Mouse (Mus musculus) induced T-regulatory cell, adult 2 months (primary cell): Measurements from ENCODE around the gene Fer1l4.

ENCODE experiments used
- DNase-seq: peaks from one replicate; pipeline ENCODE4 v3.0.0-alpha.2; 2012; ENCODE audit warnings: low read depth

Fer1l4 gene

DNA sequence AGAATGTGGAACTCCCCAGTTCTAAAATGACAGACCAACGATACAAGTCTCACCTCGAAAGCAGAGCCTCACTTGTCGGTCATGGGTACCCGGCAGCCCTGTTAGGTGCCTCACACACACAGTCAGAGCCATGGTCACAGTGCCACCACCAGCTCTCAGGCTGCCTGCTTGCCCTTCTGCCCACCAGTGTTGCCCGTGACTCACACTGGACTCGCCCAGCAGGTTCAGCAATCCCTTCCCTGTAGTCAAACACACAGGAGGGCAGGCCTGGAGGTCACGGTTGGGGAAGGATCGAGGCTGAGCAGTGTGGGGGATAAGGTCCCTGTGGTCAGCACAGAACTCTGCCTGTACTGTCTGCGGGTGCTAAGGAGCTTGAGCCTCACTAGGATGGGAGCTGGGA is at the start of gene Fer1l4:
Gene Fer1l4, minus strand, starts transcription at position 132 of the 400 bp plus-strand sequence.
- no peak for DNase-seq

DNA sequence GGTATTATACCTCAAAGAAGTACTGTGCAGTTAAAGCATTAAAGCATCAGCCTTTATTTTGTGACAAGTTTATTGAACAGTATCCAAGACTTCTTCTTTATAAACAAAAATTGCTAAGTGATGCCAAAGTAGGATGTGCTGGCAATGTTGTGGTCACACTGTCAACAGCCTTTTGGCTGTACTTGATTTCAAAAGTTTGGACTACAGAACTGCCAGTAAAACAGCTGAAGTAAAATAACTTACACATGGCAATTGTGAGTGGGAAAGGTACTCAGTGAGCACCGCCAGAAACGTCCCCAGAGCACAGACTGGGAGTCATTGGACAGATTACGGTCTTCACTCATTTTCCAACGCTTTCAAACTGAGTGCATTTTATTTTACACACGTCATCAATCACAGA is 39.2 kb upstream of the Fer1l4 start:
- DNase-seq = no peak

DNA sequence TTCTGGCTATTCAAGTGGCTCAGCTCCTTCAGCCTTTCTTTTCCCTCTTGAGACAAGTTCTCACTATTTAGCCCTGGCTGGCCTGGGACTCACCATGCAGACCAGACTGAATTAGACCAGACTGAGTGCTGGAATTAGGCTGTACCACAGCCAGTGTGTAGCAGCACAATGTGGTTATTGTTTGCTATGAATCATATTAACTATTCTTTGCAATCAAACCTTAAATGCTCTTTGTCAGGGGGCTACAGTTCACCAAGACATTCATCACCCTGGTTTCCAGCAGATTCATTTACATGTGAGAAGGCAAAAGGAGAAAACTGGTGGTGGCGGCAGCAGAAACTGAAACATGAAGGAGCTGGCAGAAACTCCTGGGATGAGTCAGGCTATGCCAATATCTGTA is 37.1 kb upstream of the Fer1l4 start:
- no peak for DNase-seq

DNA sequence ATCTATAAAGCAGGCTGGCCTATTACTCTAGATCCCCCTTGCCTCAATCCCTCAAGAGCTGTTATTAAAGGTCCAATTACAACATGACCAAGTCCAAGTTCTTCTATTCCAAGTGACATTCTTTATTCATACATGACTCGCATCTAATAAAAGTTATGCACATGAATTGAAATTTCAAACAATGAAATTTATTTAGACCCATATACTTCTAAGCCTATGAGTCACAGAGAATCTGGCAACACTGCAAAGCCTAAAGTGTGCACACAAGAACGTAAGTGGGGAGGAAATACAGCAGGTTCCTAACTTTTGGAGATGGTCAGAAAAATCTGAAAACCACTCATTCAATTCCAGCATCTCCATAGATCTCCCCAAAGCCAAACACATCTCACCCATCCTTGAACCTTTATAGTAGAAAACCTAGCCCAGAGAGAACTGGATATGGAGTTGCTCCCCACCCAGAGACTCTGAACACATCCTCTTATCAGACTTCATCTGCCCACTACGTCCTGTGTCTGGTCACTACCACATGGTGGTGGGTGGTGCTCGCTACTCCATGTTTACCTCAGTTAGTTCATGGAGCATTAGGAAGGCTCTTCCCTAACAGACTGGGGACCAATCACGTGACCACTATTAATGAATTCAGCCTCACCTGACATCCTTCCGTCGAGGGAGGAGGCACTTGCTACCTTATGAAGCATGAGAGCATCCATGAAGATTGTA is 34.8 kb upstream of the Fer1l4 start:
- no peak for DNase-seq

DNA sequence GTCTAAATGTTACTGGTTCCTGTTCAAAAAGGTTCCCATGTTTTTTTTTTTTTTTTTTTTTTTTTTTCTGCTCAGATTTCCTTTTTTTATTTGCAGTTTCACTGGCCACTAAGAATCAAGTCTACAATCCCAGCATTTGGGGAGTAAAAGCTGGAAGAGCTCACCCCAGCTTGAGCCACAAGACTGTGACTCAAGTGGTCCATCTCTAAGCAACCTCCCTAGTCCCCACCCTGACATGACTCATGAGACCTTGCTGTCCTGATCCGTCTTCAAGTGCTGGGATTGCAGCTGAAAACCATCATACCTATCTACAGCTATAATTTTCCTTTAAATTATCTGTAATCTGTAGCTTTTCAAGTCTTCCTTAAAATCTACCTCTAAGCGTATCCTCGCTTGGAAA is 31.8 kb upstream of the Fer1l4 start:
- no peak for DNase-seq

DNA sequence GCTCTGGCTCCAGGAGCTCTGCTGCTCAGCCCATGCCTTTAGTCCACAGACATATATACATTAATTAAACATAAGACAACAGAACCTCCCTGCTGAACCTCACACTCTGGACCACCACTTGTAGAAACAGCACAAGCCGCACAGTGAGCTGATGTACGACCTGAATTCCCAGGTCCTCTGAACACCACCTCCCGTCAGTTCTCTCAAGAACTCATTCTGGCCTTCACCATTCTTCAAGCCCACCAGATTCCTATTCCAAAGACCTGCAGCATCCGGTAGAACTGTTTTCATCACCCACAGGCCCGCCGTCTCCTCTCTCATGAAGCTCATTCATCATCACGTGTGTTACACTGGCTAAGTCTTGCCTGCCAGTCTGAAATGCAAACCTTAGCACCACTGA is 27.6 kb upstream of the Fer1l4 start:
- DNase-seq = no peak

DNA sequence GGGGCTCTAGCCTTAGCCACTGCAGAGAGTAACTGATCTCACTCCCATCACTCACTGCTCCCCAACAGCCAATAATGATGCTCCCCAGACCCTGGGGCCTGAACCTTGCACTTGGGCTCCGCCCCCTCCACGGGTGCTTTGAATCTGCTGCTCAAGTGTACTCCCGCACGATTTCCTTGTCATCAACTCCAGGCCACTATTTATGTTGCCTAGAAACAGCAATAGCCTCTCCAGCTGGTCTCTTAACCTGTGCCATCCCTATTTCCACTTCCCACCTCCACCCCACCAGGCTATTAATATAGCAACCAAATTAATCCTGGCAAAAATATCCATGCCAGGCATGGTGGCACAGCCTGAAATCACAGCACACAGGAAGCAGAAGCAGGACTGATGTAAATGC is 26.9 kb upstream of the Fer1l4 start:
- no peak for DNase-seq

DNA sequence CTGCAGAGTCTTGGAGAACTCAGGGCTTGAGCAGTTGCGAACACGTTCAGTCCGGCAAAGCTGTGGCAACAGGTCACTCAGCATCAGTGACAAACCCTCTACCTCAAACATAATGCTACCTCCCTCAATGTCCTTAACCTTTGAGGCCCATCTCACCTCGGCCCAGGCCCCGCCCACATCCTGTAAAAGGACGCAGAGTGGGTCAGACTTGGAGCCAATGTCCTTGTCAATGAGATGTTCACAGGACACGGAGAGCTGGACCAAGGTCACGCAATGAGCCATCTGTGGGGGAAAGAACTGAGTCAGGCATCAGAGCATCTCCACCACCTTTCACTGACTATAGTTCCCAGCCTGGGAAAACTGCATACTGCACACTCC is 26.4 kb upstream of the Fer1l4 start:
- no peak for DNase-seq

DNA sequence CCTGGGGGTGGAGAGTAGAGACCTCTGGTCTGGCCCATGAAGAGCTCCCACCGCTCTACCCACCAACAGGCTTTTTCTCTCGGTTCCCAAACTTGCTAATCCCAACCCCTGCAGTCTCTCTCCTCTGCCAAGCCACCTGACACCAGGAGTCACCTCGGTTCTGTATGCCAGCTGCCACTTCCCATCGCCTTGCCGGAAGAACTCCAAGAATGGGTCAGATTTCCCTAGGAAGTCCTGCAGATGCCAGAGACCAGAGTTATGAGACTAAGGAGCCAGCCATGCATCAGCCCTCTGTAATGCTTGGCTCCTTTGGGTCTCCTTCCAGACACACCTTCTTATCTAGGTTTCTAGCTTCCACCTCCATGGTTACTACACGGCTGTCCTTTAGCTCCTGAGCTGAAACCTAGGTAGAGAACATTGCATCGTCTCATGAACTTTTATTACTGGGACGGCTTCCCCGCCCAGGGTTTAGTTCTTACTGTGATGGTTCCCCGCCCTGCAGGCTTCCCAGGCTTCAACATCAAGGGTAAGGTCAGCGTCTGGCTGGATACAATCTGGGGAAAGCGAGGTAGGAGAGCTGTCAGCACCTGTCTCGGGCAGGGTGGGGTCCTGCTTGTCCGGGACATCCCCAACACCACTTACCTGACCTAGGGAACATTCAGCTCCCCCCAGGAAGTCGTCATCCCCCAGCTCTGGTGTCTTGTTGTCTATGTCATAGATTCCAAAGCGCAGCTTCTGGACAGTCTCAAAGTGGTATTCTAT is 25.9 kb upstream of the Fer1l4 start:
- DNase-seq = no peak

DNA sequence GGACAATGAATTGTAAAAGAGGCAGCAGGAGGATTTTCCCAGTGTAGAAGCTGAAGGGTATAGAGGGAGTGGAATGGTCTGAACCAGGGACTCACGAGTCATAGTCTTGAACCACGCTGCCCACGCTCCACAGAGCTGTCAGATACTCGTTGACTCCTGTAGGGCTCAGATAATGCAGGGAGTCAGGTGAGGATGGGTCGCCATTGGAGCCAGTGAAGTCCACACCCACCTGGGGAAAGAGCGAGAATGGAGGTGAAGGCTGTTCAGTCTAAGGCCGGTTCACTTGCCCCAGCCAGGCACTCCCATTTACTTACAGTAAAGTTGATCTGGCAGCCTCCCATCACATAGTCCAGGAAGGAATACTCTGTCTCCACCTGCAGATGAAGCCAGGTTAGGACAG is 24.7 kb upstream of the Fer1l4 start:
- no peak for DNase-seq

DNA sequence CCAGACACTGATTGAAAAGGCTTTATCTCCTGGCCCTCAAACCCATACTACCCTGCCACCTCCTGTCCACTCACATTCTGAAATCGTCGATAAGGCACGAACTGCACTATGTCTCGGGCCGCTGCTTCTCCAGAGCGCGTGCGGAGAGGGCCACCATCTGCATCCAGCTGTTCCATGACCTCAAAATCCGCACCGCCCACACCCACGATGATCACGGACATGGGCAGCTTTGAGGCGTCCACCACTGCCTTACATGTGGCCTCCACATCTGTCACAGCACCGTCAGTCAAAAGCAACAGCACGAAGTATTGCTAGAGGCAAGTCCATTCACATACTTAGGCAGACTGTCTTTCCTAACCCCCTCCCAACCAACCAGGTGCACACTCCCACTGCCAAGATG is 21.0 kb upstream of the Fer1l4 start:
- DNase-seq = no peak

DNA sequence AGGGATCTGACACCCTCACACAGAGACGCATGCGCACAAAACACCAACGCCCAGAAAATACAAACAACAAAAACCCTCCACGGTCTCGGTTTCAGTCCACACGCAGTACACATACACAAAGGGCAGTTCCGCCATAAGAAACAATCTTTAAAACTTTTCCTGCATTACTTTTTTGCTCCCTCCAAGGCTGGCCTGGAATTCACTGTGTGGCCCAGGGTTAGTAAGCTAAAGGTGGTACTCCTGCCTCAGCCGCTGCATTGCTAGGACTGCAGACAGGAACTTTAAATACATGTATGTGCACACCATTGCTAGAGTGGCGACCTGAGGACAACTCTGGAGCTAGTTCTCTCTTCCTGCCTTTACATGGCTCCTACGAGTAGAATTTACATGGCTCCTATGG is 18.5 kb upstream of the Fer1l4 start:
- DNase-seq = no peak

DNA sequence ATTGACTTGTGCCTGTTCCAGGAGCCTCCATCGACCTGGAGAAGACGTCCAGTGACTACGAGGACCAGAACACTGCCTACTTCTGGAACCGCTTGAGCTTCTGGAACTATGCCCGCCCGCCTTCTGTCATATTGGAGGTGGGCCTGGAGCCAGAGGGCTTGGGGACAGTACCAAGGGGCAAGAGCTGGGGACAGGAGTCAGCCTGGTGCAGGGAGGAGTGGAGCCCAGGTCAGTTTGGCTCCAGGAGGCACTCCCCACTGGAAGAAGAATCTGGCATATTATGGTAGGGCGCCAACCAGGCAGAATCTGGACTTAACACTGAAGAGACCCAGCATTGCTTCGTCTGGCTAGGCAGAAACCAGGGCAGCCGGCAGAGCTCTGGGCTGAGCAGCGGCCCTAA is 15.2 kb upstream of the Fer1l4 start:
- DNase-seq = no peak

DNA sequence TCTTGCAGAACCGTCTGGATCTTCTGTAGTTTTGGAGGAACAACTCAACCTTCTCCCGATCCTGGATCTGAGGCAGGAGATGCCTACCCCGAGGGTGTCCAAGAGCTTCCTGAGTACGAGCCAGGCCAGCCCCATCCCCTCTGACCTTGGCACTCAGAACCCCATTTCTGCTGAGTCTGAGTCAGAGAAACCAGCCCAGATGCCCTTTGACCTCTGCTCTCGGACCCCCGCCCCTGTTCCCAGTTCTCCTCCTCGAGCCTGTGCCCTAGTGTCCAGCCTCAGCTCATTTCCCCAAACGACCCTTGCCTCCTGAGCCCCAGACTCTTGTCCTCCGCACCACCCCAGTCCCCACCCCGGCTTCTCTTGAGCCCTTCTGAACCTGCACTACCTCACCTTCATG is 13.4 kb upstream of the Fer1l4 start:
- DNase-seq = no peak

DNA sequence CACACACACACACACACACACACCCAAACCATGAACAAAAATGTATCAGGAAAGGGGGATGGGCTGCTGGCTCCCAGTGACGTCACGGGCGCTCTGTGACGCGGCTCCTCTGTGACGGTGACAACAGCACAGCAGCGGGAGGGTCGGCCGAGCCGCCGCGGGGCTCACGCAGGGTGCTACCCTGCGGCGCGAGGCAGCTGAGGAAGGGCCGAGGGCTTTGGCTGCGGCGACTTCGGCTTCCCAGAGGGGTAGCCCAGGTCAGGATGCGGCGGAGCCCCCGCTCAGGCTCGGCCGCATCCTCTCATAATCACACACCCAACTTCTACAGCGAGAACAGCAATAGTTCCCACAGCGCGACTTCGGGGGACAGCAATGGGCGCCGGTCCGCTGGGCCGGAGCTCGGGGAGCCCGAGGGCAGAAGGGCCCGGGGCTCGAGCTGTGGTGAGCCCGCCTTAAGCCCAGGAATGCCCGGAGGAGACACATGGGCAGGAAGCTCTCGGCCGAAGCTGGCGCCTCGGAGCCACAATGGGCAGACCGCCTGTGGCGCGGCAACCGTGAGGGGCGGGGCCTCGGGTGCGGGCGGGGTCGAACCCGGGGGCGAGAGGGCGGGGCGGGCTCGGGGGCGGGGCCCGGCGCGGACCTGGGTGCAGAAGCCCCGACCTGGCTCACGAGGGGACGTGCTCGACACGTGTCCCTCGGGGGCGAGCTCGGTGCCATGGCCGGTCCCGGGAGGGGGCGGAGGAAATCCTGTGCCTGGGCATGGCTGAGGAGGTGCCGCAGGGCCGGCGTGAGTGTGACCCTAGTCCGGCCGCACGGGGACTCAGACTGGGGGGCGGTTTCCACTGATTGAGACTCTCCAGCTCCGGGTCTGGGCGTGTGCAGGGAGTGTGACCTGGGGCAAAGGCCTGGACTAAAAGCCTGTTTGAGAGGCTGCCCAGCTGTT is 12.6 kb upstream of the Fer1l4 start, which contains the start of gene Spag4:
Gene Spag4, plus strand, starts transcription at position 77 of the 943 bp plus-strand sequence.
- DNase-seq = peak; percentile 86

DNA sequence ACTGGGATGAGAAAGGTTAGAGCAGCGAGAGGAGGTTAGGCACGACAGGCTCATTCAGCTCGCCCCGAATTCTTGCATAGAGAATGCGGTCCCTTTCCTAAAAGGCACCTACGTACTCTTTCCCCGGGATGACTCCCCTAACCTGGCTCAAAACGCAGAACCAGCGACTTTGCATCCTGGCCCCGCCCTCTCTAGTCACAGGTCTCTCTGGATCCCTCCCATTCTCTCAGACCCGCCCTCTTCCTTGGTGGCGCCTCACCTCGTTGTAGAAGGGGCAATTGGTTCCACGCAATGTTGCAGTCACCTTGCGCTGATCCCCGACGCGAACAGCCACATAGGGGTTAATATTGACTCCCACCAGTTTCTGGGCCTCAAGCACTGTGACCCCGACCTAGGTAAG is 4.8 kb downstream of the Fer1l4 start:
- DNase-seq = peak; percentile 67

DNA sequence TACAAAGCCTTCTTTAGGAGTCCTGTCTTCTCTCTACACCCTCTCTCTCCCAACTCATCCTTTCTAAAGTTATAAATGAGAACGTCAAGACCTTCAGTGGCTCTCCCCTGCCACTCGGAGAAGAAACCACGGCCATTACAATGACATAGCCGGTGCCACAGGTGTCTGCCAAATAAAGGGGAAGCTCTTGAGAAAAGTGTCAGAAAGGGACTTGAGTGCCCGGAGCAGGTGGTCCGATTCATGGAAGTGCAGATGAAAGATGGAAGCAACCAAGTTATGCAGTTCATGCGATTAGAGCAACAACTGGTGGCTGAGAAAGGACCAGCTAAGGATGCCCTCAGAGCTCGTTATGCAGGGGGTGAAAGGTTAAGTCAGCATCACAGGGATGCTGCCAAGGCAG is 9.8 kb downstream of the Fer1l4 start:
- DNase-seq = no peak

DNA sequence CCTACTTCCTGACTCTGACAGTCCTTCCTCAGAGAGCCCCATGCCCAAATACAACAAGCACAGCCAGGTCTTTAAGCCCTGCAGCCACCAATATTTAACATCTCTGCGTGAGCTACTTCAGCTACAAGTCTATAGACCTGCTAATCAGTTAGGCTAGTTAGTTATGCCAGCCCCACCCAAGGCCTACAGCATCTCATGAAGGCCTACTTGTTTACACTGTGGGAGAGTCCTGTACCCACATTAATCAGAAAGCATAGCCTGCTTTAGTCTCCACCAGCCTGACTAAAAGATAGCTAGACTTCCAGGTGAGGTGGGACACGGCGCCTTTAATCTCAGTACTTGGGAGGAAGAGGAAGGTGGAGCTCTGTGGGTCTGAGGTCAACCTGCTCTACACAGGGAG is 13.4 kb downstream of the Fer1l4 start:
- no peak for DNase-seq

DNA sequence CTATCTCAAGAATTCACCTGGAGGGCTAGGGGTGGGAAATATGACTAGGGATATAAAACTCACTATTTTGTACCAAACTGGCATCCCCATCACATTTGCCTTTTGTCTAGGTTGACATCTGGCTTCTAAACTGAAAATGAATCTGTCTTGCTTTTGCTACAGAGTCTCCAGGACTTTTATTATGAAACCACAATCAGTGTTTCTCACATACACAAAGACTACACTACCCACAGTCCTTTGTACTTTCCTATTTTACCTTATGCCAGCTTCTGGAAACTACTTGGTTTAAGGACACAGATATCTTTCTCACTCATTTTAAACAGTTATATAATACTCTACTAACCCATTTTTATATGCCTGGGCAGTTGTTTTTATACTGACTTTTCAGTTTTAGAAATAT is 27.3 kb downstream of the Fer1l4 start:
- DNase-seq = peak; percentile 18

DNA sequence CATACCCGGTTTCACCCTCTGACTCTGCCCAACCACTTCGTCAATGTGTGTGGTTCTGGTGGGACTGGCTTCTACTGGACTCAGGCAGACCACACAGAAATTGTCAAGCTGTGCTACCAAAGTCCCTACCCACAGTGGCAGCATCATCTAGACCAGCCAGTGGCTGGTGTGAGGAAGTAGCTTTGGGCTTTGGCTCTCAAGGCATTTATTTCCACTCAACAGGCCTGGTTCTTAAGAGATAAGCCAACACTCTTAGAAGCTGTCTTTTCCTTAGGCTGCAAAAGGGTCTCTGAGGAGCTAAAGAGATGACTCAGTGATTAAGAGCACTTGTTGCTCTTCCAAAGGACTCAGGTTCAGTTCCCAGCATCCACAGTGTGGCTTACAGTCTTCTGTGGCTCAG is 31.0 kb downstream of the Fer1l4 start:
- DNase-seq = no peak

DNA sequence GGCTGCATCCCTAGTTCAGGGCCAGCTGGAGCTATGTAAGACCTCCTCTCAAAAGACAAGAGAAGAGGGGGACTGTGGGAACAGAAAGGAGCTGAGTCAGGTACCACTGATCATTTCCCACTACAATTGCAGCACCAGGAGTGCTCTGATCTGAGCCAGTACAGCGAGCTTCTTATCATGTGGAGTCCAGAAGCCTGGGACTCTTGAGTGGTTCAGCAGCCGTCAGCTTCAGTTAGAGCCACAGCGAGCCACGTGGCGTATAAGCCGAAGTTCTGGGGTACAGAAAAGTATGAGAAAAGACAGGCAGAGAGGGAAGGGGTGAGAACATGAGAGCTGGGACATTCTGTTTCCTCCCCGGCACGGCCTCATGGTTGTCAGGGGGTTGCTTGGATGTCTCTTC is 31.5 kb downstream of the Fer1l4 start:
- DNase-seq = no peak

DNA sequence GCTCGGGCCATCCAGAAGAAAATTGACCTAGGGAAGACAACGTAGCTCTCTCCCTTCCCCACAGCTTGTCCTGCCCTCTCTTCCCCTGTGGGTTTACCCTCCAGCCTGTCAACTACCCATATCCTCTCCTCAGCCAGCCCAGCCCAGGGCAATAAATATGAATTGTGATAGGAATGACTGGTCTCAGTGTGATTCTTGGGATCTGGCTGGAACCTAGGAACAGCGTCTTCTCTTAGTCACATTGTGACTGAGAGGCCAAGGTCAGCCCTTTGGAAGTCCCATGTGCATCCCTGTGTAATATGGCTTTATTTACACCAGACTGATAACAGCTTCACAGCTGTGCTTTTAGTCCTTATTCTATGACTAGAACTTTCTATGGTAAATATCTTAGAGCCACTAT is 34.6 kb downstream of the Fer1l4 start:
- no peak for DNase-seq
